In the genomic region with DNA sequence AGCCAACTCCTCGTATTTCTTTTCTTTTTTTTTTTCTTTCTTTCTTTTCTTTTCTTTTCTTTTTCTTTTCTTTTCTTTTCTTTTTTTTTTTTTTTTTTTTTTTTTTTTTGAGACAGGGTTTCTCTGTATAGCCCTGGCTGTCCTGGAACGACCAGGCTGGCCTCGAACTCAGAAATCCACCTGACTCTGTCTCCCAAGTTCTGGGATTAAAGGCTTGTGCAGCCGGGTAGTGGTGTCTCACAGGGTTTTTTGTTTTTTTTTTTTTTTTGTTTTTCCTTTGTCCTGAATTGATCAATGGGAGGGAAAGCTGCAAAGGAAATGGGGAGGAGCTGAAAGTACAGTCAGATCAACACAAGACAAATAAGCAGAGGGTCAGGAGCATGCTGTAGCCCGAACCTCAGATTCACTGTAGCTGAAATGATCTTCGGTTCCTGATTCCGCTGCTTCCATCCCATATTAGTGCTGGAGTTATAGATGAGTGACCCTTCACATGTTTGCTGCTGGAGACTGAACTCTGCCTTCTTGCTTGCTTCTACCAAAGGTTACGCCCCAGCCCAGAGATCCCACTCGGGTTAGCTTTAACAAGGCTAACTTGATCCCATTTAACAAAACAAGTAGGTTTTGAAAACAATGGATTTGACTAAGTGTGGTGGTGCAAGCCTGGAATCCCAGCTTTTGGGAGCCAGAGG, we compare ENCODE assay signal across 29 mouse cellular contexts. TPM values are rescaled to one million over a fixed set of nuclear protein-coding genes. Genes with fewer than 3 reads are reported as not detected.
DNase-seq lines count a peak whose midpoint lies in the region; ATAC-seq and TF ChIP-seq lines count a peak whose summit lies in the region.
"Had no signal": no experiment of that assay in that cellular context is flagged by ENCODE, and none has a peak within 500 bp of the region (broad histone marks: within the 10 kb centered on the region; RNA-seq: fewer than 3 reads in every experiment).

No protein-coding gene starts in this region.

- peaks cover 52% of the 10 kb centered on the region for H3K4me1 ChIP-seq in E14TG2a.4 (replicated peaks; ENCODE audit: low read depth, low read length)
- H3K4me1 ChIP-seq in liver, embryonic 16.5 days (ENCODE audit: control insufficient read depth, low read depth, low read length), result peaks cover 34% of the 10 kb centered on the region
- peaks cover 25% of the 10 kb centered on the region for H3K4me1 ChIP-seq in hindbrain, embryonic 14.5 days (replicated peaks; ENCODE audit: control insufficient read depth, insufficient read depth, low read length)
- peaks cover 28% of the 10 kb centered on the region for H3K4me1 ChIP-seq in hindbrain, embryonic 10.5 days (replicated peaks)

- no peak overlapping the region for H3K4me2 ChIP-seq in liver, embryonic 16.5 days (ENCODE audit: low read depth, low read length)
- no peak overlapping the region for H3K4me2 ChIP-seq in hindbrain, embryonic 14.5 days (replicated peaks)
- H3K4me2 ChIP-seq: embryonic facial prominence, embryonic 12.5 days; heart, embryonic 12.5 days; hindbrain, embryonic 15.5 days; kidney, embryonic 15.5 days; midbrain, embryonic 12.5 days; neural tube, embryonic 13.5 days had no signal

- peak overlapping the region; percentile 23 for H3K27ac ChIP-seq in liver, embryonic 16.5 days (ENCODE audit: low read length)
- no peak overlapping the region for H3K27ac ChIP-seq in gastrocnemius, adult 2 months
- no peak overlapping the region for H3K27ac ChIP-seq in hindbrain, embryonic 14.5 days
- no peak overlapping the region for H3K27ac ChIP-seq in hindbrain, embryonic 10.5 days
- H3K27ac ChIP-seq: embryonic facial prominence, embryonic 12.5 days; hindbrain, embryonic 15.5 days; kidney, embryonic 15.5 days; midbrain, embryonic 12.5 days; neural tube, embryonic 13.5 days had no signal

- no peaks in the 10 kb centered on the region for H3K9me3 ChIP-seq in E14TG2a.4 (ENCODE audit: low read length)
- H3K9me3 ChIP-seq in liver, embryonic 16.5 days (replicated peaks; ENCODE audit: control insufficient read depth, low read length), result no peaks in the 10 kb centered on the region
- no peaks in the 10 kb centered on the region for H3K9me3 ChIP-seq in hindbrain, embryonic 14.5 days (ENCODE audit: control insufficient read depth, low read length)
- no peaks in the 10 kb centered on the region for H3K9me3 ChIP-seq in hindbrain, embryonic 10.5 days
- H3K9me3 ChIP-seq: embryonic facial prominence, embryonic 12.5 days; heart, embryonic 12.5 days; hindbrain, embryonic 15.5 days; kidney, embryonic 15.5 days; limb, embryonic 10.5 days; midbrain, embryonic 12.5 days; neural tube, embryonic 13.5 days had no signal

- peak overlapping the region; percentile 13; the same call in 1 of the 2 replicates for H3K4me3 ChIP-seq in E14TG2a.4 (replicated peaks; ENCODE audit: low read length)
- H3K4me3 ChIP-seq in liver, embryonic 16.5 days (ENCODE audit: low read depth, low read length), result no peak overlapping the region
- H3K4me3 ChIP-seq in gastrocnemius, adult 2 months, result no peak overlapping the region
- H3K4me3 ChIP-seq in hindbrain, embryonic 14.5 days (replicated peaks; ENCODE audit: low read length), result no peak overlapping the region
- no peak overlapping the region for H3K4me3 ChIP-seq in hindbrain, embryonic 10.5 days
- H3K4me3 ChIP-seq: embryonic facial prominence, embryonic 12.5 days; heart, embryonic 12.5 days; hindbrain, embryonic 15.5 days; kidney, embryonic 15.5 days; limb, embryonic 10.5 days; midbrain, embryonic 12.5 days; neural tube, embryonic 13.5 days had no signal

- H3K27me3 ChIP-seq in E14TG2a.4 (ENCODE audit: insufficient read depth, low read length), result no peaks in the 10 kb centered on the region
- no peaks in the 10 kb centered on the region for H3K27me3 ChIP-seq in liver, embryonic 16.5 days (ENCODE audit: control insufficient read depth, insufficient read depth, low read depth, low read length)
- H3K27me3 ChIP-seq in hindbrain, embryonic 14.5 days (ENCODE audit: control insufficient read depth, insufficient read depth, low read length), result no peaks in the 10 kb centered on the region
- H3K27me3 ChIP-seq in hindbrain, embryonic 10.5 days (ENCODE audit: insufficient read depth, poor library complexity, severe bottlenecking), result no peaks in the 10 kb centered on the region
- H3K27me3 ChIP-seq: embryonic facial prominence, embryonic 12.5 days; heart, embryonic 12.5 days; hindbrain, embryonic 15.5 days; kidney, embryonic 15.5 days; midbrain, embryonic 12.5 days; neural tube, embryonic 13.5 days had no signal

- intact Hi-C loops in heart, postnatal 25 days (cut with DNase I), result no loop called here
- intact Hi-C loops in gastrocnemius, adult 2 months (cut with DNase I), result no loop called here

- ATAC-seq in liver, embryonic 16.5 days (ENCODE audit: low read depth), result no peak
- no peak for ATAC-seq in hindbrain, embryonic 14.5 days (ENCODE audit: low FRiP score)
- ATAC-seq: activated CD4-positive, CD25-positive, alpha-beta regulatory T cell, adult 4 months; forebrain, embryonic 14.5 days; intestine, embryonic 16.5 days had no signal

- TF ChIP-seq CTCF in E14TG2a.4 (conservative IDR thresholded peaks at IDR 0.05; ENCODE audit: low read length), result no peak
- TF ChIP-seq CTCF in gastrocnemius, adult 2 months (IDR thresholded peaks at IDR 0.05), result no peak

- no peak overlapping the region for H3K9ac ChIP-seq in liver, embryonic 16.5 days (ENCODE audit: low read depth, low read length)
- H3K9ac ChIP-seq in hindbrain, embryonic 14.5 days, result no peak overlapping the region
- H3K9ac ChIP-seq: embryonic facial prominence, embryonic 12.5 days; heart, embryonic 12.5 days; hindbrain, embryonic 15.5 days; midbrain, embryonic 12.5 days; neural tube, embryonic 13.5 days had no signal

- WGBS in liver, embryonic 16.5 days (ENCODE audit: insufficient replicate concordance), result 73% methylated on average over 9 of the region's 9 CpGs
- 83% methylated on average over 9 of the region's 9 CpGs for WGBS in hindbrain, embryonic 14.5 days
- WGBS in hindbrain, embryonic 10.5 days, result 83% methylated on average over 9 of the region's 9 CpGs

- peak; percentile 83 for DNase-seq in heart, adult 11 months
- DNase-seq in heart, postnatal 25 days (ENCODE audit: low spot score), result no peak
- peak; percentile 38 for DNase-seq in adipocyte (ENCODE audit: low spot score)
- no peak for DNase-seq in gastrocnemius, adult 2 months
- no peak for DNase-seq in hindbrain, embryonic 14.5 days (ENCODE audit: low spot score)
- DNase-seq in hindbrain, embryonic 10.5 days (ENCODE audit: low spot score), result no peak
- DNase-seq: adrenal gland, postnatal 14 days; cerebellum, adult 2 months; gastrocnemius, postnatal 25 days; heart, postnatal 14 days; kidney, postnatal 4 days; layer of hippocampus, adult 9-11 months; lung, adult 2 months; right cerebral cortex, postnatal 14 days; spleen, adult 18-20 months; thymus, adult 18-20 months; thymus, postnatal 4 days had no signal

- peaks cover 21% of the 10 kb centered on the region for H3K36me3 ChIP-seq in E14TG2a.4 (ENCODE audit: insufficient read depth, low read length)
- no peaks in the 10 kb centered on the region; the same call in 1 of the 2 replicates for H3K36me3 ChIP-seq in liver, embryonic 16.5 days (ENCODE audit: control insufficient read depth, insufficient read depth)
- H3K36me3 ChIP-seq in hindbrain, embryonic 14.5 days (replicated peaks; ENCODE audit: control insufficient read depth, insufficient read depth), result peaks cover 3% of the 10 kb centered on the region; the same call in 1 of the 2 replicates
- H3K36me3 ChIP-seq in hindbrain, embryonic 10.5 days, result peaks cover 16% of the 10 kb centered on the region
- H3K36me3 ChIP-seq: embryonic facial prominence, embryonic 12.5 days; hindbrain, embryonic 15.5 days; kidney, embryonic 15.5 days; midbrain, embryonic 12.5 days had no signal

RNA-seq across cellular contexts. Expression of a gene that starts 0.6 kb away (rescaled TPM):
- 100 to 1,000 TPM; 128 to 130 TPM for total RNA-seq in heart, postnatal 25 days (2021)
- 527 and 601 TPM in 2 replicates for polyA plus RNA-seq in liver, embryonic 16.5 days (2015; fragmentation: Nextera tagmentation; extraction: Ambion mirVana)
- 10 to 100 TPM; 55.9 to 58.7 TPM for total RNA-seq in gastrocnemius, adult 2 months (2021)
- polyA plus RNA-seq in hindbrain, embryonic 14.5 days (2014; fragmentation: Nextera tagmentation; extraction: Ambion mirVana), result 1,746 and 2,054 TPM in 2 replicates
- polyA plus RNA-seq in hindbrain, embryonic 10.5 days (2016; fragmentation: Nextera tagmentation; extraction: Ambion mirVana), result 1,623 and 1,834 TPM in 2 replicates

RNA-seq across cellular contexts. Expression of a gene that starts 1.8 kb away (rescaled TPM):
- 1 to 10 TPM; 8.4 to 9.0 TPM for total RNA-seq in heart, postnatal 25 days (2021)
- 8.8 and 10.8 TPM in 2 replicates for polyA plus RNA-seq in liver, embryonic 16.5 days (2015; fragmentation: Nextera tagmentation; extraction: Ambion mirVana)
- 1 to 10 TPM; 7.0 to 7.4 TPM for total RNA-seq in gastrocnemius, adult 2 months (2021)
- polyA plus RNA-seq in hindbrain, embryonic 14.5 days (2014; fragmentation: Nextera tagmentation; extraction: Ambion mirVana), result 25.6 and 29.3 TPM in 2 replicates
- polyA plus RNA-seq in hindbrain, embryonic 10.5 days (2016; fragmentation: Nextera tagmentation; extraction: Ambion mirVana), result 47.7 and 51.3 TPM in 2 replicates

RNA-seq across cellular contexts. Expression of a gene that starts 15.8 kb away (rescaled TPM):
- total RNA-seq in heart, postnatal 25 days (2021), result 10 to 100 TPM; 13.9 to 16.0 TPM
- polyA plus RNA-seq in liver, embryonic 16.5 days (2015; fragmentation: Nextera tagmentation; extraction: Ambion mirVana), result 180 and 192 TPM in 2 replicates
- 1 to 10 TPM; 3.0 to 3.8 TPM for total RNA-seq in gastrocnemius, adult 2 months (2021)
- polyA plus RNA-seq in hindbrain, embryonic 14.5 days (2014; fragmentation: Nextera tagmentation; extraction: Ambion mirVana), result 48.6 and 54.4 TPM in 2 replicates
- 184 and 204 TPM in 2 replicates for polyA plus RNA-seq in hindbrain, embryonic 10.5 days (2016; fragmentation: Nextera tagmentation; extraction: Ambion mirVana)

RNA-seq across cellular contexts. Expression of a gene that starts 49.4 kb away (rescaled TPM):
- total RNA-seq in heart, postnatal 25 days (2021), result 1 to 10 TPM in 1 of 2 experiments, under 1 TPM in 1; 0.75 to 1.0 TPM
- 17.8 and 20.4 TPM in 2 replicates for polyA plus RNA-seq in liver, embryonic 16.5 days (2015; fragmentation: Nextera tagmentation; extraction: Ambion mirVana)
- total RNA-seq in gastrocnemius, adult 2 months (2021), result under 1 TPM; 0.13 to 0.50 TPM
- polyA plus RNA-seq in hindbrain, embryonic 14.5 days (2014; fragmentation: Nextera tagmentation; extraction: Ambion mirVana), result 0.75 and 0.83 TPM in 2 replicates
- 3.1 and 4.5 TPM in 2 replicates for polyA plus RNA-seq in hindbrain, embryonic 10.5 days (2016; fragmentation: Nextera tagmentation; extraction: Ambion mirVana)

RNA-seq across cellular contexts. Expression of a gene that starts 53.8 kb away (rescaled TPM):
- 1 to 10 TPM; 3.5 to 4.0 TPM for total RNA-seq in heart, postnatal 25 days (2021)
- polyA plus RNA-seq in liver, embryonic 16.5 days (2015; fragmentation: Nextera tagmentation; extraction: Ambion mirVana), result 0.14 and 0.40 TPM in 2 replicates
- 1 to 10 TPM; 4.2 to 4.5 TPM for total RNA-seq in gastrocnemius, adult 2 months (2021)
- polyA plus RNA-seq in hindbrain, embryonic 14.5 days (2014; fragmentation: Nextera tagmentation; extraction: Ambion mirVana), result 1.5 and 1.6 TPM in 2 replicates
- polyA plus RNA-seq in hindbrain, embryonic 10.5 days (2016; fragmentation: Nextera tagmentation; extraction: Ambion mirVana), result 0.92 and 0.94 TPM in 2 replicates
- polyA plus RNA-seq: activated CD4-positive, CD25-positive, alpha-beta regulatory T cell, adult 4 months had no signal

Comparison
In these comparisons a context has a peak if more than half of its experiments do, and no peak if none do; other contexts are left out.
1. DNase-seq: peak in heart, adult 11 months (single experiment) and adipocyte (single experiment); none in heart, postnatal 25 days (single experiment), gastrocnemius, adult 2 months (single experiment), hindbrain, embryonic 14.5 days (single experiment) and hindbrain, embryonic 10.5 days (single experiment).